Mouse (Mus musculus): ENCODE data around the gene Nrd1.

- TF ChIP-seq GATA1 (IDR thresholded peaks at IDR 0.05; ENCODE audit: borderline replicate concordance, low read length) (no peak), FLI1 (IDR thresholded peaks at IDR 0.05; ENCODE audit: low read length) (no peak)
Measured at GRCm38 (mm10) chr4:109000961-109001360, 506 bp downstream of the Nrd1 start.

All from megakaryocyte, embryonic 14.5 days (primary cell).